In genomic region chr4:137294474-137294873, GRCm38 (mm10) we compare ENCODE assay signal across 18 mouse cellular contexts. TPM values are rescaled to one million over a fixed set of nuclear protein-coding genes. Genes with fewer than 3 reads are reported as not detected.
DNase-seq lines count a peak whose midpoint lies in the region; ATAC-seq lines count a peak whose summit lies in the region.
"Had no signal": no experiment of that assay in that cellular context is flagged by ENCODE, and none has a peak within 500 bp of the region (broad histone marks: within the 10 kb centered on the region; RNA-seq: fewer than 3 reads in every experiment).

No protein-coding gene starts in this region.

- ATAC-seq in embryonic facial prominence, embryonic 13.5 days (ENCODE audit: insufficient number of reproducible peaks, insufficient read depth, low FRiP score, low TSS enrichment, low read depth) = no peak
- ATAC-seq: forebrain, embryonic 13.5 days had no signal

- H3K9ac ChIP-seq in embryonic facial prominence, embryonic 13.5 days = 0 out of 2 replicates have a peak overlapping the region, but pooled peaks have one; percentile 40
- H3K9ac ChIP-seq: forebrain, embryonic 13.5 days; heart, embryonic 15.5 days; hindbrain, embryonic 15.5 days had no signal

- intact Hi-C loops in heart, postnatal 10 days (cut with DNase I) = no loop called here

- no peak overlapping the region for H3K4me3 ChIP-seq in heart, embryonic 10.5 days
- no peak overlapping the region for H3K4me3 ChIP-seq in embryonic facial prominence, embryonic 13.5 days
- H3K4me3 ChIP-seq: forebrain, embryonic 13.5 days; heart, embryonic 15.5 days; hindbrain, embryonic 15.5 days had no signal

- H3K27me3 ChIP-seq in heart, embryonic 10.5 days (ENCODE audit: insufficient read depth, poor library complexity, severe bottlenecking) = peaks cover 14% of the 10 kb centered on the region
- no peaks in the 10 kb centered on the region for H3K27me3 ChIP-seq in embryonic facial prominence, embryonic 13.5 days
- H3K27me3 ChIP-seq: forebrain, embryonic 13.5 days; hindbrain, embryonic 15.5 days had no signal

- 60% methylated on average over 5 of the region's 5 CpGs for WGBS in heart, embryonic 10.5 days
- WGBS in embryonic facial prominence, embryonic 13.5 days = 48% methylated on average over 5 of the region's 5 CpGs

- no peak for DNase-seq in heart, embryonic 10.5 days (ENCODE audit: low spot score)
- DNase-seq in heart, postnatal 10 days = no peak
- DNase-seq in right cerebral cortex, adult 18-20 months = peak; percentile 29
- DNase-seq in right cerebral cortex, adult 2 months (ENCODE audit: low spot score in 2 of 2) = no peak
- no peak for DNase-seq in cerebellum, adult 9-11 months
- DNase-seq in urinary bladder, postnatal 4 days (ENCODE audit: low spot score in 2 of 2) = no peak
- DNase-seq: adrenal gland, adult 2 months; adrenal gland, postnatal 25 days; cerebellum, adult 8-10 months; gastrocnemius, postnatal 10 days; heart, adult 18-20 months; kidney, adult 18-20 months had no signal

- H3K27ac ChIP-seq in heart, embryonic 10.5 days = 0 out of 2 replicates have a peak overlapping the region, but pooled peaks have one; percentile 13
- no peak overlapping the region for H3K27ac ChIP-seq in embryonic facial prominence, embryonic 13.5 days
- H3K27ac ChIP-seq: forebrain, embryonic 13.5 days; heart, embryonic 15.5 days; hindbrain, embryonic 15.5 days had no signal

- 0 out of 2 replicates have a peak, but pooled peaks cover 3% of the 10 kb centered on the region for H3K36me3 ChIP-seq in heart, embryonic 10.5 days
- H3K36me3 ChIP-seq in embryonic facial prominence, embryonic 13.5 days = peaks cover 4% of the 10 kb centered on the region; the same call in 1 of the 2 replicates
- H3K36me3 ChIP-seq: heart, embryonic 15.5 days; hindbrain, embryonic 15.5 days had no signal

- H3K4me1 ChIP-seq in heart, embryonic 10.5 days = peaks cover 25% of the 10 kb centered on the region
- H3K4me1 ChIP-seq in embryonic facial prominence, embryonic 13.5 days = peaks cover 14% of the 10 kb centered on the region
- H3K4me1 ChIP-seq: forebrain, embryonic 13.5 days; hindbrain, embryonic 15.5 days had no signal

- no peaks in the 10 kb centered on the region for H3K9me3 ChIP-seq in heart, embryonic 10.5 days
- H3K9me3 ChIP-seq in embryonic facial prominence, embryonic 13.5 days = no peaks in the 10 kb centered on the region
- H3K9me3 ChIP-seq: forebrain, embryonic 13.5 days; heart, embryonic 15.5 days; hindbrain, embryonic 15.5 days had no signal

- no peak overlapping the region for H3K4me2 ChIP-seq in embryonic facial prominence, embryonic 13.5 days
- H3K4me2 ChIP-seq: forebrain, embryonic 13.5 days; heart, embryonic 11.5 days; heart, embryonic 15.5 days; hindbrain, embryonic 15.5 days had no signal

RNA-seq across cellular contexts. Expression of gene Wnt4, which starts 17.2 kb away (rescaled TPM):
- 0.96 and 0.98 TPM in 2 replicates for polyA plus RNA-seq in heart, embryonic 10.5 days (2016; fragmentation: Nextera tagmentation; extraction: Ambion mirVana)
- under 1 TPM; 0.48 to 0.84 TPM for total RNA-seq in heart, postnatal 10 days (2021)
- polyA plus RNA-seq in embryonic facial prominence, embryonic 13.5 days (2015; fragmentation: Nextera tagmentation; extraction: Ambion mirVana) = 5.0 and 6.7 TPM in 2 replicates
- total RNA-seq: CH12.LX had no signal
